Mouse (Mus musculus): ENCODE measurements around the gene Tram2.
A peak's percentile ranks its signal among the peaks of the same experiment; 100 is the strongest.

Tram2 gene

DNA sequence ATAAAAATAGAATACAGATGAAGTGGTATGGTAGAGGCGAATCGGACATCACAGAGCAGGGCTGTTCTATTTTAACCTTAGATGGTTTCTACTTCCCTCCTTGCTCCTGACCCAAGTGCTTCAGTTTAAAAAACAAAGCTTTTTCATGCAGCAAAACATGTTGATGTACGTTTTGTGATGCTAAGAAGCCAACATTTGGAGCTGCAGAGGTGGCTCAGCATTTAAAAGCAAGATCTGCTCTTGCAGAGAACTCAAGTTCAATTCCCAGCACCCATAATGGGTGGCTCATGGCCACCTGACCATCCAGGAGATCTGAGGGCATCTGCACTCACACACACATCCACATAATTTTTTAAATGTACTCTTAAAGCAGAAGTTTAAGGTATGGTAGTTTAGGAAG is 124.2 kb downstream of the Tram2 start:
- DNase-seq, result no peak

DNA sequence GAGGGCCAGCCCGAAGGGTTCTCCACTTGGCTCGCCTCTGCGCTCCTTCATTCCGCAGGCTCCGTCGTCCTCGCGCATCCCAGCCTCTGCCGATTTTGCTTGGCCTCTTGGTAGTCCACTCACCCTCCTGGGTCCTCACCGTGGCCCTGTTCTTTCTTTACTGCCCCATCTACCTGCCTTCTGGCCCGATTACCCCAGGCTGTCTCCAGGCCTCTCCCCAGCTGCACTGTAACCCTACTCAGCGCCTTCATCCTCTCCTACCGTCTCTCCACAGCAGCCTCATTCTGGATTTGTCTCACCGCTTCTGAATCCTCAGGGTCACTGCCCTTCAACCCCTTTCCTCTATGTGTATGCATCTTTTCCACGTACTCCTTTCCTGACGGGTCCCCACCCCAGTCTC is 127.2 kb downstream of the Tram2 start:
- no peak for DNase-seq

DNA sequence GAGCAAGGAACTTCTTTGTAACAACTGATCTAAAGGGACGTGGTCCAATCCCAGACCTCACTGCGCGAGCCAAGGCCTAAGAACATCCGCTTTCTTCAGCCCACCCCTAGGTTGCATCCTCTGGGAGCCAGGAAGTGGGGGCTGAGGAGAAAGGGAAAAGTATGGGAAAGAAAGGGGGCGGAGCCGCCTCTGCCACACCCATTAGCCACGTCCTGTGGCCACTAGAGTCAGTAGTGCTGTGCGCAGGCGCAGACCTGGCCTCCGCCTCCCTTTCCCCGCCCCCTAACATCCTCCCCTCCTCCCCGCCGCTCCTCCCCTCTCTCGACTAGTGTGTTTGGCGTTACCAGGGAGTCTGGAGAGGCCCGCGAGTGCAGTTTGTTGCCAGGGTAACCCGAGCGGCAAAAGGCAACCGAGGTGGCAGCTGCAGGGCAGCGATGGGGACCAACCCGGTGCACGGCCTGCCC is 127.7 kb downstream of the Tram2 start, which contains the start of gene Efhc1:
Gene Efhc1, plus strand, starts transcription at position 327 of the 464 bp plus-strand sequence.
- peak; percentile 94 for DNase-seq

Measured in cerebellum, adult 9-11 months (tissue).